In the genomic region with DNA sequence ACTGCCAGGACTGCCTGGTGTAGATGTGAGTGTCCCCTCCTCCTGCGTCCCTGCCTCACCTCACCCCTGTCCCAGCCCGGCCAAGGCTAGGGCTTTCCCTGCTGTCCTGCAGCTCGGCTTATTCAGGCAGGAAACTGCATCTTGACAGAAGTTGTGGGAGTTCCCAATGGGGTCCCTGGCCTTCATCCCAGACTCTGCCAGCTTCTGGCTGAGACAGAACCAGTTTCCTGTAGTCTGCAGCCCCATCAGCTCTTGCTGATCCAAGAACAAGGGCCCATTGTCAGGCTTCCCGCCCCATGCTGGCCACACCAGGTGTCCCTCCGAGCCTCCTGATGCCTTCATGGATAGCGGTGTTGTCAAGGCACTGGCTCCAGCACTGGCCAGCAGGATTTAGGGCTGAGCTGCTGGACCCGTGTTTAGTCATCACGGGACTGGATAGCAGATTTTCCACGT, we compare ENCODE assay signal across 12 mouse cellular contexts. TPM values are rescaled to one million over a fixed set of nuclear protein-coding genes. Genes with fewer than 3 reads are reported as not detected.
DNase-seq lines count a peak whose midpoint lies in the region.
"Had no signal": no experiment of that assay in that cellular context is flagged by ENCODE, and none has a peak within 500 bp of the region (broad histone marks: within the 10 kb centered on the region; RNA-seq: fewer than 3 reads in every experiment).

No protein-coding gene starts in this region.

- peak; percentile 36 for DNase-seq in kidney, postnatal 10 days
- no peak for DNase-seq in kidney, adult 9 months
- DNase-seq in brain, adult 2 months (ENCODE audit: low read depth, low spot score): peak; percentile 83
- peak; percentile 44 for DNase-seq in embryonic facial prominence, embryonic 10.5 days (ENCODE audit: low spot score)
- DNase-seq in limb, embryonic 10.5 days (ENCODE audit: low spot score): no peak
- DNase-seq in thymus, postnatal 0 days (ENCODE audit: low spot score): no peak
- DNase-seq in heart, postnatal 25 days (ENCODE audit: low spot score): no peak
- no peak for DNase-seq in adrenal gland, adult 18-20 months (ENCODE audit: low spot score in 2 of 2)

- intact Hi-C loops in heart, postnatal 25 days (cut with DNase I): no loop called here

- peaks cover 11% of the 10 kb centered on the region for H3K36me3 ChIP-seq in embryonic facial prominence, embryonic 10.5 days (replicated peaks)
- H3K36me3 ChIP-seq in limb, embryonic 10.5 days: peaks cover 8% of the 10 kb centered on the region

- WGBS in embryonic facial prominence, embryonic 10.5 days: 10% methylated on average over 9 of the region's 9 CpGs
- 36% methylated on average over 9 of the region's 9 CpGs for WGBS in limb, embryonic 10.5 days

- H3K27ac ChIP-seq in embryonic facial prominence, embryonic 10.5 days (replicated peaks): peak overlapping the region; percentile 61; the same call in 1 of the 2 replicates
- peak overlapping the region; percentile 51; the same call in 1 of the 2 replicates for H3K27ac ChIP-seq in limb, embryonic 10.5 days
- H3K27ac ChIP-seq: kidney, embryonic 15.5 days had no signal

- H3K4me3 ChIP-seq in embryonic facial prominence, embryonic 10.5 days: peak overlapping the region; percentile 13; the same call in 1 of the 2 replicates
- H3K4me3 ChIP-seq in limb, embryonic 10.5 days: no peak overlapping the region
- H3K4me3 ChIP-seq: kidney, embryonic 15.5 days had no signal

- peaks cover 53% of the 10 kb centered on the region for H3K27me3 ChIP-seq in embryonic facial prominence, embryonic 10.5 days (replicated peaks; ENCODE audit: low read depth, poor library complexity, severe bottlenecking)
- peaks cover 54% of the 10 kb centered on the region for H3K27me3 ChIP-seq in limb, embryonic 10.5 days (ENCODE audit: low read depth, poor library complexity, severe bottlenecking)

- H3K9me3 ChIP-seq in embryonic facial prominence, embryonic 10.5 days: no peaks in the 10 kb centered on the region
- no peaks in the 10 kb centered on the region for H3K9me3 ChIP-seq in limb, embryonic 10.5 days (replicated peaks)
- H3K9me3 ChIP-seq: G1E; kidney, embryonic 15.5 days had no signal

- H3K4me1 ChIP-seq in embryonic facial prominence, embryonic 10.5 days: peaks cover 46% of the 10 kb centered on the region
- peaks cover 31% of the 10 kb centered on the region for H3K4me1 ChIP-seq in limb, embryonic 10.5 days

RNA-seq across cellular contexts. Expression of gene Col9a3, which starts 3.0 kb away (rescaled TPM):
- 12.2 and 12.3 TPM in 2 replicates for polyA plus RNA-seq in embryonic facial prominence, embryonic 10.5 days (2016; fragmentation: Nextera tagmentation; extraction: Ambion mirVana)
- polyA plus RNA-seq in limb, embryonic 10.5 days (2016; fragmentation: Nextera tagmentation; extraction: Ambion mirVana): 4.0 and 30.1 TPM in 2 replicates
- 1.2 and 1.3 TPM in 2 replicates for polyA plus RNA-seq in thymus, postnatal 0 days (2015; fragmentation: Nextera tagmentation; extraction: Ambion mirVana)
- under 1 TPM; 0.14 to 0.62 TPM for total RNA-seq in heart, postnatal 25 days (2021)
- under 1 TPM; 0.17 to 0.38 TPM for total RNA-seq in adrenal gland, adult 18-20 months (2021)
- total RNA-seq: common myeloid progenitor, adult 5-6 weeks had no signal

RNA-seq across cellular contexts. Expression of gene Ogfr, which starts 11.6 kb away (rescaled TPM):
- 104 and 107 TPM in 2 replicates for polyA plus RNA-seq in embryonic facial prominence, embryonic 10.5 days (2016; fragmentation: Nextera tagmentation; extraction: Ambion mirVana)
- 107 and 112 TPM in 2 replicates for polyA plus RNA-seq in limb, embryonic 10.5 days (2016; fragmentation: Nextera tagmentation; extraction: Ambion mirVana)
- polyA plus RNA-seq in thymus, postnatal 0 days (2015; fragmentation: Nextera tagmentation; extraction: Ambion mirVana): 65.6 and 73.1 TPM in 2 replicates
- total RNA-seq in heart, postnatal 25 days (2021): 10 to 100 TPM; 33.0 to 34.3 TPM
- 10 to 100 TPM; 36.6 to 46.6 TPM for total RNA-seq in adrenal gland, adult 18-20 months (2021)

RNA-seq across cellular contexts. Expression of gene Mrgbp, which starts 19.5 kb away (rescaled TPM):
- 34.6 and 35.1 TPM in 2 replicates for polyA plus RNA-seq in embryonic facial prominence, embryonic 10.5 days (2016; fragmentation: Nextera tagmentation; extraction: Ambion mirVana)
- polyA plus RNA-seq in limb, embryonic 10.5 days (2016; fragmentation: Nextera tagmentation; extraction: Ambion mirVana): 33.8 and 38.3 TPM in 2 replicates
- 44.8 and 51.1 TPM in 2 replicates for polyA plus RNA-seq in thymus, postnatal 0 days (2015; fragmentation: Nextera tagmentation; extraction: Ambion mirVana)
- 10 to 100 TPM; 14.4 to 14.6 TPM for total RNA-seq in heart, postnatal 25 days (2021)
- total RNA-seq in adrenal gland, adult 18-20 months (2021): 10 to 100 TPM; 14.5 to 17.2 TPM

RNA-seq across cellular contexts. Expression of gene Tcfl5, which starts 41.9 kb away (rescaled TPM):
- 0.11 and 0.18 TPM in 2 replicates for polyA plus RNA-seq in embryonic facial prominence, embryonic 10.5 days (2016; fragmentation: Nextera tagmentation; extraction: Ambion mirVana)
- 0.16 and 0.19 TPM in 2 replicates for polyA plus RNA-seq in limb, embryonic 10.5 days (2016; fragmentation: Nextera tagmentation; extraction: Ambion mirVana)
- 0.14 TPM in 1 of 2 replicates, not detected in the other for polyA plus RNA-seq in thymus, postnatal 0 days (2015; fragmentation: Nextera tagmentation; extraction: Ambion mirVana)
- total RNA-seq in heart, postnatal 25 days (2021): under 1 TPM in 1 of 2 experiments, not detected in 1; 0.17 TPM
- total RNA-seq in adrenal gland, adult 18-20 months (2021): not detected
- total RNA-seq: common myeloid progenitor, adult 5-6 weeks; megakaryocyte-erythroid progenitor cell, adult 5-6 weeks had no signal
- polyA plus RNA-seq: G1E had no signal

Comparison
In these comparisons a context has a peak if more than half of its experiments do, and no peak if none do; other contexts are left out.
1. DNase-seq: peak in kidney, postnatal 10 days (single experiment), brain, adult 2 months (single experiment) and embryonic facial prominence, embryonic 10.5 days (single experiment); none in kidney, adult 9 months (single experiment), limb, embryonic 10.5 days (single experiment), thymus, postnatal 0 days (single experiment), heart, postnatal 25 days (single experiment) and adrenal gland, adult 18-20 months (0 of 2).